Mouse (Mus musculus): ENCODE data around the gene Snrnp70. TPM values are rescaled to one million over a fixed set of nuclear protein-coding genes. Genes with fewer than 3 reads are reported as not detected.
A peak's percentile ranks its signal among the peaks of the same experiment; 100 is the strongest.

Snrnp70 gene
- polyA plus RNA-seq, 1 experiment from 2014 or later: 148 TPM

DNA sequence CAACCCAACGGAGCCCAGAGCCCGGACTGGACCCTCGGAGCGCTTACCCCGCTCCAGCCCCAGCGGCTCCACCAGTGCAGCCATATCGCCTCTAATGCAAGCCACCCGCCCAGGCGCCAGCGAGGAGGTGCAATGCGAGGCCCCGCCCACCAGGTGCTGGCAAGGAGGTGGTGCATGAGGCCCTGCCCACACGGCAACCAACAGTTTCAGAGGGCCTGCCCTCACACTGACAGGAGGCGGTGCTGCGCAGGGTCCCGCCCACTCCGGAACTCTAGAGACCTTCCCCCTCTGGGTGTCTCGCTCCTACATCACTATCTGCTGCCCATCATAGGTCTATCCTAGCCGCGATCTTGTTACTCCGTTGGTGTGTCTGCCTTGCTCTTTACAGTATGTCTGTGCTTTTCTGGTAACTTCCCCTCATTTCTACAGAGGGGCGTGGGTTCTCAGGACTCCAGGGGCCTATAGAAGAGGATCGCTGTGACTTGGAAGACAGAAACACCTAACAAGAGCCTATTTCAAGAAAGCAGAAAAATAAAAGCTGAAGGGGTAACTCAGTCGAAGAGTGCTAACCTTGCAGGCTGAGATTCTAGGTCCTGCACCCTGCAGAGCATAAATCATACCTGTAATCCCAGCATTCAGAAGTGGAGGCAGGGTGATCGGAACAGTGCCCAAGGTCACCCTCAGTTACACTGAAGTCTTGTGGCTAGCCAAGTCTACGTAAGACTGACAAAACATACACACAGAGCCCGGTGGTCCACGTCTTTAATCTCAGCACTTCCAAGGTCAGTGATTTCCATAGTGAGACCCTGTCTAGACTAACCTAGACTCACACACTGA, 24.8 kb downstream of the Snrnp70 start, which contains the start of gene Lin7b:
Gene Lin7b (minus strand): TSS at position 109 of the 837 bp plus-strand sequence.
- Histone ChIP-seq H3K4me2 (ENCODE audit: low read length) (peak within 1 kb of the TSS; percentile 82), H3K4me1 (replicated peaks; ENCODE audit: insufficient read depth, low read length) (peaks cover 13% of the 10 kb centered on the region), H3K36me3 (ENCODE audit: insufficient read depth, low read length) (peaks cover 18% of the 10 kb centered on the region), H3K9me3 (replicated peaks; ENCODE audit: low read length) (no peaks in the 10 kb centered on the region), H3K27ac (no peak within 1 kb of the TSS), H3K27me3 (ENCODE audit: insufficient read depth, low read length) (0 out of 2 replicates have a peak, but pooled peaks cover 10% of the 10 kb centered on the region), H3K9ac (ENCODE audit: low read depth, low read length) (peak within 1 kb of the TSS; percentile 51), H3K4me3 (replicated peaks; ENCODE audit: low read depth, low read length) (peak within 1 kb of the TSS; percentile 40)
- TF ChIP-seq CTCF (IDR thresholded peaks at IDR 0.05; ENCODE audit: low read depth): peak; percentile 34; the same call in 1 of the 2 replicates
- peak; percentile 79 for ATAC-seq (replicated peaks; ENCODE audit: low FRiP score, low read depth)
- peak; percentile 93 for DNase-seq (ENCODE audit: low spot score)
- WGBS: 8% methylated on average over 28 of the region's 28 CpGs

DNA sequence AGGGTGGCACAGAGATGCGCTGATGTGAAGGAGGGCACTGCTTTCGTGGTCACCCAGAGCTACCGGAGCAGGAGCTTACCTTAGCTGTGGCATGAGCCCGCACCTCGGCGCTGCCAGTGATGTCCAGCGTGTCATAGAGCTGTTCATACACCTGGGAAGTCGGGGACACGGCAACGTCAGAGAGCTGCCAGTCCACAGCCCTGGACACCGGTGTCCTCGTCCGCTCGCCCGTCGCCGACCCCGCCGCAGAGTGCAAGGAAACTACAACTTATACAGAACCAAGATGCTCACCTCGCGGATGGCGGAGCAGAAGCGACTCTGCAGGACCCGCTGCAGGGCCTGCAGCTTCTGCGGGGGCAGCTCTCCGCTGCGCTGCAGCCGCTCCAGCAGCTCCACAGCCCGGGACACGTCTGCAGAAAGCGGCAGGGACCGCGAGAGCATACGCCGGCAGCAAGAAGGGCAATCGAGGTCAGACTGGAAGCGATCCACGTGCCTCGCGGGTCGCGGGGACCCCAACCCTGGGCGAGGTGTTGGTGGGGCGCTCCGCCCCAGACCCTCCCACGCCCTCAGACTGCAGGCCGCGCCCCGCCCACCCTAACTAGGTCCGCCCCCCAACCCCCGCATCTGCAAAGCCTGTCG, 25.6 kb downstream of the Snrnp70 start:
- DNase-seq (ENCODE audit: low spot score): no peak

DNA sequence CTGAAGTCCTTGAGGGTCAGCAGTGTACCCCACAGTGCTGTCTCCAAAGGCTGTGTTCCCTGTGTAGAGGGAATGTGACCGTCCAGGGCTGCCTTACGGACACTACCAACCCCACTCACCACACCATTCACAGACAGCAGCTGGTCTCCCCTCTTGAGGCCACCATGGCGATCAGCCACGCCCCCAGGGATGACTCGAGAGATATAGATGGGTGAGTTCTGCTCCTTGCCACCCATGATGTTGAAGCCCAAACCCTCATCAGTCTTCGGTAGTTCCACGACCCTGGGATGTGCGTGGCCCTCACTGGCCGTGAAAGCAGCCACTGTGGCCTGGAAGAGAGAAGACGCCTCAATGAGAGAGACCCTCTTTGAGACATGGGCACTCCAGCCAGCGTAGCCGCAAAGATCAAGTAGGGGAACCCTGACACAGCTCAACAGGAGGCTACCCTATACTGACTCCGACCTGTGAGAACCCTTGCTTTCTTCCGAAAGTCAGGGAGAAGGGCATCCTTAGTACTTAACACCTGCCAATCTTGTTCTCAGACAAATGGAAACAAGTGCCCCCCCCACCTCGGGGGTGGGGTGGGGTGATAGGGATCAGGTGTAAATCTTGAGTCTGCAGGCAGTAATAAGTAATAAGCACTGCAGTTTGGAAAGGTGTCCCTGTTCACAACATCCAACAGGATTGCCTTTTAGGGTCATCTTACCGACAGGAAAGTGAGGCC, 26.4 kb downstream of the Snrnp70 start:
- H3K4me1 ChIP-seq (replicated peaks; ENCODE audit: insufficient read depth, low read length): peaks cover 14% of the 10 kb centered on the region
- 0 out of 2 replicates have a peak, but pooled peaks cover 10% of the 10 kb centered on the region for H3K27me3 ChIP-seq (ENCODE audit: insufficient read depth, low read length)
- H3K9ac ChIP-seq (ENCODE audit: low read depth, low read length): no peak overlapping the region
- no peaks in the 10 kb centered on the region for H3K9me3 ChIP-seq (replicated peaks; ENCODE audit: low read length)
- no peak overlapping the region for H3K4me2 ChIP-seq (ENCODE audit: low read length)
- H3K27ac ChIP-seq: no peak overlapping the region
- 71% methylated on average over 16 of the region's 16 CpGs for WGBS
- no peak for TF ChIP-seq CTCF (IDR thresholded peaks at IDR 0.05; ENCODE audit: low read depth)
- no peak overlapping the region for H3K4me3 ChIP-seq (replicated peaks; ENCODE audit: low read depth, low read length)
- DNase-seq (ENCODE audit: low spot score) (no peak), ATAC-seq (replicated peaks; ENCODE audit: low FRiP score, low read depth) (no peak)
- H3K36me3 ChIP-seq (ENCODE audit: insufficient read depth, low read length): peaks cover 14% of the 10 kb centered on the region; the same call in 1 of the 2 replicates

More for the DNA sequence above, 25.6 kb downstream of the Snrnp70 start:
- peaks cover 15% of the 10 kb centered on the region; the same call in 1 of the 2 replicates for H3K36me3 ChIP-seq (ENCODE audit: insufficient read depth, low read length)
- peak overlapping the region; percentile 40 for H3K4me3 ChIP-seq (replicated peaks; ENCODE audit: low read depth, low read length)
- 6% methylated on average over 51 of the region's 52 CpGs for WGBS
- no peak overlapping the region for H3K27ac ChIP-seq
- no peak for TF ChIP-seq CTCF (IDR thresholded peaks at IDR 0.05; ENCODE audit: low read depth)
- ATAC-seq (replicated peaks; ENCODE audit: low FRiP score, low read depth): no peak; the same call in 1 of the 2 replicates
- 0 out of 2 replicates have a peak, but pooled peaks cover 10% of the 10 kb centered on the region for H3K27me3 ChIP-seq (ENCODE audit: insufficient read depth, low read length)
- peak overlapping the region; percentile 51 for H3K9ac ChIP-seq (ENCODE audit: low read depth, low read length)
- peak overlapping the region; percentile 82 for H3K4me2 ChIP-seq (ENCODE audit: low read length)
- H3K4me1 ChIP-seq (replicated peaks; ENCODE audit: insufficient read depth, low read length): peaks cover 14% of the 10 kb centered on the region
- H3K9me3 ChIP-seq (replicated peaks; ENCODE audit: low read length): no peaks in the 10 kb centered on the region

GRCm38 (mm10) chr7:45368178-45368577, 27.4 kb downstream of the Snrnp70 start:
- DNase-seq (ENCODE audit: low spot score): no peak
- H3K27me3 ChIP-seq (ENCODE audit: insufficient read depth, low read length): 0 out of 2 replicates have a peak, but pooled peaks cover 10% of the 10 kb centered on the region
- WGBS: 78% methylated on average over 15 of the region's 15 CpGs

GRCm38 (mm10) chr7:45367020-45367880, 28.3 kb downstream of the Snrnp70 start:
- Histone ChIP-seq H3K36me3 (ENCODE audit: insufficient read depth, low read length) (no peaks in the 10 kb centered on the region), H3K4me1 (replicated peaks; ENCODE audit: insufficient read depth, low read length) (peaks cover 14% of the 10 kb centered on the region), H3K4me2 (ENCODE audit: low read length) (peak overlapping the region; percentile 97), H3K27me3 (ENCODE audit: insufficient read depth, low read length) (peaks cover 16% of the 10 kb centered on the region; the same call in 1 of the 2 replicates), H3K27ac (no peak overlapping the region), H3K9me3 (replicated peaks; ENCODE audit: low read length) (no peaks in the 10 kb centered on the region), H3K4me3 (replicated peaks; ENCODE audit: low read depth, low read length) (peak overlapping the region; percentile 49), H3K9ac (ENCODE audit: low read depth, low read length) (peak overlapping the region; percentile 52)
- WGBS: under 1% methylated on average over 70 of the region's 70 CpGs
- ATAC-seq (replicated peaks; ENCODE audit: low FRiP score, low read depth) (peak; percentile 75), DNase-seq (ENCODE audit: low spot score) (peak; percentile 98)
- TF ChIP-seq CTCF (IDR thresholded peaks at IDR 0.05; ENCODE audit: low read depth): peak; percentile 72

More at GRCm38 (mm10) chr7:45368178-45368577, 27.4 kb downstream of the Snrnp70 start:
- Histone ChIP-seq H3K4me2 (ENCODE audit: low read length) (peak overlapping the region; percentile 97), H3K9ac (ENCODE audit: low read depth, low read length) (no peak overlapping the region), H3K27ac (no peak overlapping the region), H3K4me3 (replicated peaks; ENCODE audit: low read depth, low read length) (no peak overlapping the region), H3K36me3 (ENCODE audit: insufficient read depth, low read length) (peaks cover 4% of the 10 kb centered on the region; the same call in 1 of the 2 replicates), H3K9me3 (replicated peaks; ENCODE audit: low read length) (no peaks in the 10 kb centered on the region), H3K4me1 (replicated peaks; ENCODE audit: insufficient read depth, low read length) (peaks cover 14% of the 10 kb centered on the region)
- ATAC-seq (replicated peaks; ENCODE audit: low FRiP score, low read depth): no peak
- TF ChIP-seq CTCF (IDR thresholded peaks at IDR 0.05; ENCODE audit: low read depth): no peak

All from kidney, postnatal 0 days (tissue).